Mouse (Mus musculus): ENCODE results near the gene 1700092M07Rik. TPM values are rescaled to one million over a fixed set of nuclear protein-coding genes. Genes with fewer than 3 reads are reported as not detected.

The 1700092M07Rik gene
- polyA plus RNA-seq, 1 experiment from 2014 or later, result 1.3 TPM

DNA sequence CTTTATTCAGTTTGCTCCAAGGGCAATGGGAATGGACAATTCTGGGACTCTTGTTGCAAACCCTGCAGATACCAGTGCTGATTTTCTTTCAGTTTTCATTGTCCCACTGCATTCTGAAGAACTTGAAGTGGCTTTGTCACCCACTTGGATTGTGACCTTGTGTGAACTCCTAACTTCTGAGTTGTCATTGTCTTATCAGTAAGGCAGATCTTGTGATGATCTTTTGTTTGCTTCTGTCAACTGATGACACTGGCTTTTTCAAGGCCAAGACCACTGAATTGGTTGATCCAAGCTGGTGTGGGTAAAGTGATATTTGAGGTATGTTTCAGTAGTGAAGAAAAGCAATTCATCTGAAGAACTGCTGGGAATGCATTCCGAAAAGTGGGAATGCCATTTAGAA is 4.9 kb downstream of the 1700092M07Rik start:
- WGBS, result 93% methylated on average over 1 of the region's 1 CpGs
- no peak overlapping the region for H3K27ac ChIP-seq (ENCODE audit: low read depth)
- no peak overlapping the region for H3K9ac ChIP-seq (ENCODE audit: low read length)
- no peaks in the 10 kb centered on the region for H3K27me3 ChIP-seq (replicated peaks; ENCODE audit: control insufficient read depth, insufficient read depth, low read length)
- no peak overlapping the region for H3K4me2 ChIP-seq (ENCODE audit: low read length)
- no peak for DNase-seq (ENCODE audit: low spot score)
- no peak overlapping the region for H3K4me3 ChIP-seq (ENCODE audit: low read depth, low read length)
- H3K4me1 ChIP-seq (replicated peaks; ENCODE audit: control insufficient read depth, insufficient read depth, low read length), result peaks cover 12% of the 10 kb centered on the region
- H3K9me3 ChIP-seq (ENCODE audit: control insufficient read depth, low read length), result no peaks in the 10 kb centered on the region
- ATAC-seq (replicated peaks; ENCODE audit: low FRiP score, low TSS enrichment, low read depth), result no peak
- H3K36me3 ChIP-seq (ENCODE audit: control insufficient read depth, insufficient read depth, low read length), result peaks cover 79% of the 10 kb centered on the region

DNA sequence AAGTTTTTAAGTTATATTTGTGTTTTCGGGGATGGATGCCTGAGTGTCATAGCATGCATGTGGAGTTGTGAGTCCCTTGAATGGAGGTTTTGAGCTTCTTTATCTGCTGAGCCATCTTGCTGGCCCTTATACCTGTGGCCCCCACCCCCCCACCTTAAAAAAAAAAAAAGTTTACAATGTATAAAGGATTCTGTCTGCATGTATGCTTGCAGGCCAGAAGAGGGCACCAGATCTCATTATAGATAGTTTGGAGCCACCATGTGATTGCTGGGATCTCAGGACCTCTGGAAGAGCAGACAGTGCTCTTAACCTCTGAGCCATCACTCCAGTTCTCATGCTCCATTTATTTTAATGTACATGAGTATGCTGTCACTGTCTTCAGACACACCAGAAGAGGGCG is 6.8 kb downstream of the 1700092M07Rik start:
- DNase-seq (ENCODE audit: low spot score) (no peak), ATAC-seq (replicated peaks; ENCODE audit: low FRiP score, low TSS enrichment, low read depth) (no peak)
- Histone ChIP-seq H3K9me3 (ENCODE audit: control insufficient read depth, low read length) (no peaks in the 10 kb centered on the region), H3K4me2 (ENCODE audit: low read length) (no peak overlapping the region), H3K9ac (ENCODE audit: low read length) (no peak overlapping the region), H3K4me3 (ENCODE audit: low read depth, low read length) (no peak overlapping the region), H3K36me3 (ENCODE audit: control insufficient read depth, insufficient read depth, low read length) (peaks cover 95% of the 10 kb centered on the region), H3K4me1 (replicated peaks; ENCODE audit: control insufficient read depth, insufficient read depth, low read length) (peaks cover 7% of the 10 kb centered on the region), H3K27me3 (replicated peaks; ENCODE audit: control insufficient read depth, insufficient read depth, low read length) (no peaks in the 10 kb centered on the region), H3K27ac (ENCODE audit: low read depth) (no peak overlapping the region)
- 76% methylated on average over 2 of the region's 2 CpGs for WGBS

DNA sequence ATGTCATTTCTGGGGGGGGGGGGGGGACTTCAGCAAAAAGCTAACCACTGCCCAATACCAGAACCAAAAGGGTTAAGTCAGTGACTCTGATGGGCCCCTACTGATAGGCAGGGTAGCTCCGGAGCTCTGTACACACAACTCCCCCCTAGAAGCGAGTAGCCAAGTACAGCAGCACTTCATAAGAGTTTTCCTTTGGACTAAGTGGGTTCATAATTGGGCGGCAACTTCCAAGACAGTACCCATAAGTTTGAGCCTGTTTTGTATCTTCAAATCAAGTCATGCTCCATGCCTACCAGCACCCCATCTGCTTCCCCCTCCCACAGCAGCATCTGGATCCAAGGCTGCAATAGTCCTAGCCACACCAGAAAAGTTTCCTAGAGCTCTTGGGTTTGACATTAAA is 15.1 kb downstream of the 1700092M07Rik start:
- H3K27ac ChIP-seq (ENCODE audit: low read depth), result no peak overlapping the region
- H3K36me3 ChIP-seq (ENCODE audit: control insufficient read depth, insufficient read depth, low read length), result peaks cover 51% of the 10 kb centered on the region
- H3K9ac ChIP-seq (ENCODE audit: low read length), result no peak overlapping the region
- no peaks in the 10 kb centered on the region for H3K27me3 ChIP-seq (replicated peaks; ENCODE audit: control insufficient read depth, insufficient read depth, low read length)
- DNase-seq (ENCODE audit: low spot score) (no peak), ATAC-seq (replicated peaks; ENCODE audit: low FRiP score, low TSS enrichment, low read depth) (no peak)
- H3K4me1 ChIP-seq (replicated peaks; ENCODE audit: control insufficient read depth, insufficient read depth, low read length), result peaks cover 10% of the 10 kb centered on the region; the same call in 1 of the 2 replicates
- no peak overlapping the region for H3K4me3 ChIP-seq (ENCODE audit: low read depth, low read length)
- H3K4me2 ChIP-seq (ENCODE audit: low read length), result peak overlapping the region; percentile 55
- 64% methylated on average over 3 of the region's 3 CpGs for WGBS
- no peaks in the 10 kb centered on the region for H3K9me3 ChIP-seq (ENCODE audit: control insufficient read depth, low read length)

DNA sequence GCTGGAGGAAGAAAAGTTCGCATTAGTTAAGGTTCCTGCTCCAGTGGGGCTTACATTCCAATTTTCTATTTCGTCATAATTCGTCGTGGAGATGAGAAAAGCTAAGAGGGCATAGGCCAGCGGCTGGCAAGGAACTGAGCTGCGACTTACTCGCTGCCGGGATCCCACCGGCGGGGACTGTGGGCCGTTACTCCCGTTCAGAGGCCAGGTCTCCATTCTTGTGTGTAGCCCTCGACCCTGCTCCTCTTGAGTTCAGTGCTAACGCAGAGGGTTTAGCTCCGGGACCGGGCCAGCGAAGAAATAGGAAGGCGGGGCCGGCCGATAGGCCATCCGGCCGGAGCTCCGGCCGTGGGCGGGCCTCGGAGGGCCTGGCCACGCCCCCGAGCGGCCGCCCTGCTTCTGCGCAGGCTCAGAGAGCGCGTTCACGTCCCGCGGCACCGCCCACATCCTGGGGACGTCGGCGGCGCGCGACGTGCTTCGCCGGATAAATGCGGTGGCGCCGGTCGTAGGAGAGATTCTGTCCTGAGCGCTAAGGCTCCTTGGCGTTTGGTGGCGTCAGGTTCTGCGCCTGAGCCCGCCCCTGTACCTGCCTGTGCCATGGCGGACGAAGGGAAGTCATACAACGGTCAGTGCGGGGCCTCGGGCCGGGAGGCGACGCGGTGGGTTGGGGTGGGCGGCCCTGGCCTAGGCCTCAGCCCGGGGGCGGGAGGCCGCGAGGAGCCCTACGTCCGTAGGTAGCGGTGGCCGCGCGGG is 16.3 kb downstream of the 1700092M07Rik start, which contains the start of gene Nxf1:
Gene Nxf1 (plus strand): TSS at position 439 of the 753 bp plus-strand sequence.
- peak within 1 kb of the TSS; percentile 90 for H3K4me3 ChIP-seq (ENCODE audit: low read depth, low read length)
- H3K27me3 ChIP-seq (replicated peaks; ENCODE audit: control insufficient read depth, insufficient read depth, low read length), result no peaks in the 10 kb centered on the region
- ATAC-seq (replicated peaks; ENCODE audit: low FRiP score, low TSS enrichment, low read depth) (peak; percentile 91), DNase-seq (ENCODE audit: low spot score) (peak; percentile 95)
- WGBS, result under 1% methylated on average over 74 of the region's 75 CpGs
- peaks cover 41% of the 10 kb centered on the region for H3K36me3 ChIP-seq (ENCODE audit: control insufficient read depth, insufficient read depth, low read length)
- peak within 1 kb of the TSS; percentile 83 for H3K4me2 ChIP-seq (ENCODE audit: low read length)
- H3K4me1 ChIP-seq (replicated peaks; ENCODE audit: control insufficient read depth, insufficient read depth, low read length), result peaks cover 10% of the 10 kb centered on the region; the same call in 1 of the 2 replicates
- H3K9ac ChIP-seq (ENCODE audit: low read length), result peak within 1 kb of the TSS; percentile 88
- no peaks in the 10 kb centered on the region for H3K9me3 ChIP-seq (ENCODE audit: control insufficient read depth, low read length)
- peak within 1 kb of the TSS; percentile 91 for H3K27ac ChIP-seq (ENCODE audit: low read depth)

DNA sequence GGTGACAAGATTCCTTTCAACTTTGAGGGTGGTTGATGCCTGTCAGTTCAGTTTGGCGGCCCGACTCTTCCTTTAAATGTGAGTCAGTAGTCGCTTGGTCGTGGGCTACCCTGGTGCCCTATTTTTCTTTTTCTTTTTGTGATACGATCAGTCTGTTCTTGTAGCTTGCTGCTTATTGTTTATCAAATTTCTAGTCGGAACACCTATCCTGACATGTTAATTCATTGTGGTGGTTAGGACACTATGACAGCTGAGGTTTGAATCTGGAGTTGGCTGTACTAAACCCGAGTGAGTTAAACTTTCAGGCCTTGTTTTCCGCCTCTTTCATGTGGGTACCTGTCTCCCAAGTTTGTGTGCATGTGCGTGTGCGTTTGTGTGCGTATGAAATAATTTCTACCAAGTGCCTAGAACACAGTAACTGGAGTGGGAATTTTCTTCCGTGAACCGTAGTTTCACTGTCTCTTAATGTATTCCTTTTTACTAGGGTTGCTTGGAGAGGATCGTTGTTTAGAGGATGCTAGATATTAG is 17.0 kb downstream of the 1700092M07Rik start:
- no peaks in the 10 kb centered on the region for H3K27me3 ChIP-seq (replicated peaks; ENCODE audit: control insufficient read depth, insufficient read depth, low read length)
- peak overlapping the region; percentile 90 for H3K4me3 ChIP-seq (ENCODE audit: low read depth, low read length)
- H3K9me3 ChIP-seq (ENCODE audit: control insufficient read depth, low read length), result no peaks in the 10 kb centered on the region
- peak overlapping the region; percentile 83 for H3K4me2 ChIP-seq (ENCODE audit: low read length)
- no peak for DNase-seq (ENCODE audit: low spot score)
- no peak for ATAC-seq (replicated peaks; ENCODE audit: low FRiP score, low TSS enrichment, low read depth)
- H3K36me3 ChIP-seq (ENCODE audit: control insufficient read depth, insufficient read depth, low read length), result peaks cover 36% of the 10 kb centered on the region
- H3K4me1 ChIP-seq (replicated peaks; ENCODE audit: control insufficient read depth, insufficient read depth, low read length), result peaks cover 10% of the 10 kb centered on the region; the same call in 1 of the 2 replicates
- WGBS, result 3% methylated on average over 14 of the region's 14 CpGs
- H3K9ac ChIP-seq (ENCODE audit: low read length), result peak overlapping the region; percentile 88
- peak overlapping the region; percentile 91 for H3K27ac ChIP-seq (ENCODE audit: low read depth)

DNA sequence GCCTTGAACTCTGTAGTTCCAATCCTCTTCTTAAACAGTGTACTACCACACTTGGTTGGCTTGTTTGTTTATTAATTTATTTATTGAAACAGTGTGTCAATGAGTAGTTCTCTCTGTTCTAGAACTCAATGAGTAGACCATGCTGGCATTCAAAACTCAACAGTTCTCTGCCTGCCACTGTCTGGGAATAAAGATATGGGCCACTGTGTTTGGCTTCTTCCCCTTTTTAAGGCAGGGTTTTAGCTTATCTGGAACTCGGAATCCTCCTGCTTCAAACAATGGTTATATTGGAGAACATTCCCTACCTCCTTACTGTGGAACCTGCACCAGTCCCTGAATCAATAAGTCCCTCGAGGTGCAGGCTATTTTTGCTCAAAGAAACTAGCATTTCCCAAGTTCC is 18.4 kb downstream of the 1700092M07Rik start:
- Histone ChIP-seq H3K4me2 (ENCODE audit: low read length) (0 out of 2 replicates have a peak overlapping the region, but pooled peaks have one; percentile 83), H3K27ac (ENCODE audit: low read depth) (no peak overlapping the region), H3K36me3 (ENCODE audit: control insufficient read depth, insufficient read depth, low read length) (peaks cover 37% of the 10 kb centered on the region), H3K4me1 (replicated peaks; ENCODE audit: control insufficient read depth, insufficient read depth, low read length) (peaks cover 10% of the 10 kb centered on the region; the same call in 1 of the 2 replicates), H3K9me3 (ENCODE audit: control insufficient read depth, low read length) (no peaks in the 10 kb centered on the region), H3K4me3 (ENCODE audit: low read depth, low read length) (no peak overlapping the region), H3K27me3 (replicated peaks; ENCODE audit: control insufficient read depth, insufficient read depth, low read length) (no peaks in the 10 kb centered on the region), H3K9ac (ENCODE audit: low read length) (no peak overlapping the region)
- DNase-seq (ENCODE audit: low spot score) (no peak), ATAC-seq (replicated peaks; ENCODE audit: low FRiP score, low TSS enrichment, low read depth) (no peak)
- WGBS, result 85% methylated on average over 2 of the region's 2 CpGs

DNA sequence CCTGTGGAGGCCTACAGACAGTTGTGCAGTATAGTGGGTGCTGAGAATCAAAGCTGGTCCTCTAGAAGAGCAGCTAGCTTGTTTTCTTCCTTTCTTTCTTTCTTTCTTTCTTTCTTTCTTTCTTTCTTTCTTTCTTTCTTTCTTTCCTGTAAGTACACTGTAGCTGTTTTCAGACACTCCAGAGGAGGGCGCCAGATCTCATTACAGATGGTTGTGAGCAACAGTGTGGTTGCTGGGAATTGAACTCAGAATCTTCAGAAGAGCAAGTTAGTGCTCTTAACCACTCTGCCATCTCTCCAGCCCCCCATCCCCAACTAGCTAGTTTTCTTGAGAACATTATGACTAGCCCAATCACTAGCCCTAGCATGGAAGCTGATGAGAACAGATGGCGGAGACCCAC is 20.2 kb downstream of the 1700092M07Rik start:
- H3K27me3 ChIP-seq (replicated peaks; ENCODE audit: control insufficient read depth, insufficient read depth, low read length), result no peaks in the 10 kb centered on the region
- no peak overlapping the region for H3K27ac ChIP-seq (ENCODE audit: low read depth)
- H3K4me2 ChIP-seq (ENCODE audit: low read length), result no peak overlapping the region
- H3K9me3 ChIP-seq (ENCODE audit: control insufficient read depth, low read length), result peaks cover 9% of the 10 kb centered on the region; the same call in 1 of the 2 replicates
- no peak for ATAC-seq (replicated peaks; ENCODE audit: low FRiP score, low TSS enrichment, low read depth)
- no peak overlapping the region for H3K4me3 ChIP-seq (ENCODE audit: low read depth, low read length)
- no peak overlapping the region for H3K9ac ChIP-seq (ENCODE audit: low read length)
- 89% methylated on average over 2 of the region's 2 CpGs for WGBS
- no peak for DNase-seq (ENCODE audit: low spot score)
- H3K4me1 ChIP-seq (replicated peaks; ENCODE audit: control insufficient read depth, insufficient read depth, low read length), result peaks cover 9% of the 10 kb centered on the region; the same call in 1 of the 2 replicates
- H3K36me3 ChIP-seq (ENCODE audit: control insufficient read depth, insufficient read depth, low read length), result peaks cover 37% of the 10 kb centered on the region

DNA sequence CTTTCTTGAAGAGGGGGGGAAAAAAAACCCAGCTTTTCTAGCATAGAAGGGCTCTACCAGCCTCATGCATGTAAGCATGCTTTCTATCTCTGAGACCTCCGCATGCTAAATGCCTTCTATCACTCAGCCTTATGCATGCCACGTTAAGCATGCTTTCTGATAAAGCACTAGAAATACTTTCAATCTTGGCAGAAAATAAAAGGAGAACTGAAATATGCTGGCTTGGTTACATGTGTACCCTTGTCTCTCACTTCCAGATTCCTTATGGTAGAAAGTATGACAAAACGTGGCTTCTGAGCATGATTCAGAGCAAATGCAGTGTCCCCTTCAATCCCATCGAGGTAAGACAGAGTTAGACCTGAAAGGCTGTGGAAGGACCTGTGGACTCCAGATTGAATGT is 22.8 kb downstream of the 1700092M07Rik start:
- no peak overlapping the region for H3K9ac ChIP-seq (ENCODE audit: low read length)
- peaks cover 60% of the 10 kb centered on the region for H3K36me3 ChIP-seq (ENCODE audit: control insufficient read depth, insufficient read depth, low read length)
- H3K27me3 ChIP-seq (replicated peaks; ENCODE audit: control insufficient read depth, insufficient read depth, low read length), result no peaks in the 10 kb centered on the region
- DNase-seq (ENCODE audit: low spot score), result no peak
- no peak overlapping the region for H3K27ac ChIP-seq (ENCODE audit: low read depth)
- no peak for ATAC-seq (replicated peaks; ENCODE audit: low FRiP score, low TSS enrichment, low read depth)
- H3K4me3 ChIP-seq (ENCODE audit: low read depth, low read length), result no peak overlapping the region
- H3K9me3 ChIP-seq (ENCODE audit: control insufficient read depth, low read length), result peaks cover 9% of the 10 kb centered on the region; the same call in 1 of the 2 replicates
- H3K4me2 ChIP-seq (ENCODE audit: low read length), result no peak overlapping the region
- WGBS, result 94% methylated on average over 4 of the region's 4 CpGs
- peaks cover 1% of the 10 kb centered on the region; the same call in 1 of the 2 replicates for H3K4me1 ChIP-seq (replicated peaks; ENCODE audit: control insufficient read depth, insufficient read depth, low read length)

Data from intestine, embryonic 14.5 days (tissue).